ENCODE assay signal across 43 mouse cellular contexts in genomic region chr7:6419894-6420293, GRCm38 (mm10). TPM values are rescaled to one million over a fixed set of nuclear protein-coding genes. Genes with fewer than 3 reads are reported as not detected.
DNase-seq lines count a peak whose midpoint lies in the region; ATAC-seq and TF ChIP-seq lines count a peak whose summit lies in the region.
"Had no signal": no experiment of that assay in that cellular context is flagged by ENCODE, and none has a peak within 500 bp of the region (broad histone marks: within the 10 kb centered on the region; RNA-seq: fewer than 3 reads in every experiment).

No protein-coding gene starts in this region.

- H3K9ac ChIP-seq in hindbrain, embryonic 11.5 days (ENCODE audit: low read depth, low read length), result no peak overlapping the region
- H3K9ac ChIP-seq: heart, embryonic 13.5 days; liver, embryonic 12.5 days; liver, postnatal 0 days had no signal

- no peak for DNase-seq in frontal cortex, postnatal 14 days (ENCODE audit: low spot score in 2 of 2)
- peak; percentile 44 to 49 for DNase-seq in left cerebral cortex, adult 2 months (ENCODE audit: extremely low spot score in 1 of 2, low spot score in 2 of 2)
- DNase-seq in left cerebral cortex, postnatal 4 days, result no peak
- DNase-seq in brain, adult 2 months (ENCODE audit: low read depth, low spot score), result peak; percentile 80
- DNase-seq in right cerebral cortex, postnatal 36 days (ENCODE audit: low spot score in 2 of 2), result peak; percentile 32 to 43
- no peak for DNase-seq in hindbrain, embryonic 11.5 days (ENCODE audit: low spot score)
- DNase-seq: adrenal gland, adult 2 months; adrenal gland, postnatal 36 days; cerebellum, adult 2 months; cerebellum, postnatal 14 days; gastrocnemius, postnatal 10 days; heart, postnatal 14 days; kidney, adult 8-10 months; kidney, postnatal 10 days; layer of hippocampus, adult 9-11 months; liver, postnatal 0 days; lung, postnatal 36 days; thymus, postnatal 14 days had no signal

- no peak overlapping the region for H3K4me3 ChIP-seq in left cerebral cortex, adult 2 months
- H3K4me3 ChIP-seq in hindbrain, embryonic 11.5 days (ENCODE audit: low read depth, low read length), result no peak overlapping the region
- H3K4me3 ChIP-seq: erythroblast, embryonic 14.5 days; heart, embryonic 13.5 days; hindbrain, embryonic 10.5 days; liver, embryonic 12.5 days had no signal

- H3K36me3 ChIP-seq in hindbrain, embryonic 11.5 days (ENCODE audit: control insufficient read depth, insufficient read depth, low read length), result no peaks in the 10 kb centered on the region
- H3K36me3 ChIP-seq: heart, embryonic 13.5 days; hindbrain, embryonic 10.5 days; liver, embryonic 12.5 days had no signal

- no peaks in the 10 kb centered on the region for H3K4me1 ChIP-seq in hindbrain, embryonic 11.5 days (replicated peaks; ENCODE audit: control insufficient read depth, insufficient read depth, low read length)
- H3K4me1 ChIP-seq: heart, embryonic 13.5 days; liver, embryonic 12.5 days had no signal

- H3K9me3 ChIP-seq in hindbrain, embryonic 11.5 days (ENCODE audit: control insufficient read depth, low read length), result no peaks in the 10 kb centered on the region
- H3K9me3 ChIP-seq: liver, embryonic 12.5 days had no signal

- no peaks in the 10 kb centered on the region for H3K27me3 ChIP-seq in hindbrain, embryonic 11.5 days (ENCODE audit: control insufficient read depth, insufficient read depth, low read length)
- H3K27me3 ChIP-seq: CH12.LX had no signal

- H3K27ac ChIP-seq in left cerebral cortex, adult 2 months, result no peak overlapping the region
- no peak overlapping the region for H3K27ac ChIP-seq in hindbrain, embryonic 11.5 days (ENCODE audit: low read depth, low read length)
- H3K27ac ChIP-seq: heart, embryonic 13.5 days; hindbrain, embryonic 10.5 days; liver, embryonic 12.5 days had no signal

- peak; percentile 81 for ATAC-seq in frontal cortex, adult (ENCODE audit: low TSS enrichment)
- no peak for ATAC-seq in hindbrain, embryonic 11.5 days (ENCODE audit: low FRiP score)
- ATAC-seq: activated CD4-positive, CD25-positive, alpha-beta regulatory T cell, adult 4 months; forebrain, embryonic 16.5 days; intestine, embryonic 16.5 days; liver, embryonic 12.5 days; liver, postnatal 0 days; midbrain, embryonic 16.5 days had no signal

- WGBS in hindbrain, embryonic 11.5 days, result 79% methylated on average over 6 of the region's 6 CpGs

- no peak overlapping the region for H3K4me2 ChIP-seq in hindbrain, embryonic 11.5 days (replicated peaks; ENCODE audit: low read depth, low read length)
- H3K4me2 ChIP-seq: heart, embryonic 13.5 days; liver, embryonic 12.5 days; midbrain, embryonic 11.5 days had no signal

- intact Hi-C loops in left cerebral cortex, adult 2 months (cut with DNase I), result loop anchor here (1.0 kb wide), 1 partner anchor 42 kb away; no protein-coding TSS in a partner anchor
- intact Hi-C loops in left cerebral cortex, postnatal 4 days (cut with DNase I), result no loop called here

- TF ChIP-seq CTCF in left cerebral cortex, adult 2 months (IDR thresholded peaks at IDR 0.05), result no peak

RNA-seq across cellular contexts. Expression of gene Gm20715, which starts 9.8 kb away (rescaled TPM):
- total RNA-seq in left cerebral cortex, adult 2 months (2021), result under 1 TPM; 0.18 to 0.19 TPM
- under 1 TPM; 0.44 to 0.56 TPM for total RNA-seq in left cerebral cortex, postnatal 4 days (2021)
- not detected in 2 replicates for polyA plus RNA-seq in hindbrain, embryonic 11.5 days (2014; fragmentation: Nextera tagmentation; extraction: Ambion mirVana)
- total RNA-seq: adrenal gland, adult 2 months; adrenal gland, postnatal 36 days; CH12.LX; gastrocnemius, postnatal 10 days; heart, adult 8-10 months; heart, postnatal 14 days; megakaryocyte, adult 5-6 weeks; neutrophil, adult 5-6 weeks had no signal
- polyA plus RNA-seq: activated CD4-positive, CD25-positive, alpha-beta regulatory T cell, adult 4 months; adrenal gland, adult 2 months; C2C12; embryonic facial prominence, embryonic 14.5 days; erythroblast, embryonic 14.5 days; forebrain, embryonic 11.5 days; forebrain, embryonic 16.5 days; gonadal fat pad, adult 2 months; heart, embryonic 13.5 days; hindbrain, embryonic 10.5 days; intestine, embryonic 16.5 days; large intestine, adult 2 months; liver, embryonic 12.5 days; liver, postnatal 0 days; lung, embryonic 16.5 days; midbrain, embryonic 11.5 days; neural tube, embryonic 11.5 days; urinary bladder, adult 2 months had no signal

RNA-seq across cellular contexts. Expression of gene Olfr1344, which starts 18.6 kb away (rescaled TPM):
- total RNA-seq in left cerebral cortex, adult 2 months (2021), result 1 to 10 TPM in 1 of 2 experiments, under 1 TPM in 1; 0.82 to 1.5 TPM
- under 1 TPM in 1 of 2 experiments, not detected in 1; 0.54 TPM for total RNA-seq in left cerebral cortex, postnatal 4 days (2021)
- polyA plus RNA-seq in hindbrain, embryonic 11.5 days (2014; fragmentation: Nextera tagmentation; extraction: Ambion mirVana), result not detected in 2 replicates
- total RNA-seq: adrenal gland, adult 2 months; adrenal gland, postnatal 36 days; CH12.LX; ES-E14; gastrocnemius, postnatal 10 days; heart, adult 8-10 months; heart, postnatal 14 days; megakaryocyte, adult 5-6 weeks; neutrophil, adult 5-6 weeks had no signal
- polyA plus RNA-seq: activated CD4-positive, CD25-positive, alpha-beta regulatory T cell, adult 4 months; C2C12; embryonic facial prominence, embryonic 14.5 days; erythroblast, embryonic 14.5 days; forebrain, embryonic 11.5 days; gonadal fat pad, adult 2 months; heart, embryonic 13.5 days; intestine, embryonic 16.5 days; large intestine, adult 2 months; limb, embryonic 14.5 days; liver, embryonic 12.5 days; liver, postnatal 0 days; lung, embryonic 16.5 days; midbrain, embryonic 11.5 days; neural tube, embryonic 11.5 days; urinary bladder, adult 2 months had no signal

RNA-seq across cellular contexts. Expression of gene Smim17, which starts 21.4 kb away (rescaled TPM):
- 10 to 100 TPM; 15.4 to 17.0 TPM for total RNA-seq in left cerebral cortex, adult 2 months (2021)
- 10 to 100 TPM; 12.2 to 16.6 TPM for total RNA-seq in left cerebral cortex, postnatal 4 days (2021)
- 0.76 and 0.78 TPM in 2 replicates for polyA plus RNA-seq in hindbrain, embryonic 11.5 days (2014; fragmentation: Nextera tagmentation; extraction: Ambion mirVana)
- total RNA-seq: CH12.LX; heart, adult 8-10 months; heart, postnatal 14 days; megakaryocyte, adult 5-6 weeks; neutrophil, adult 5-6 weeks had no signal
- polyA plus RNA-seq: activated CD4-positive, CD25-positive, alpha-beta regulatory T cell, adult 4 months; erythroblast, embryonic 14.5 days; gonadal fat pad, adult 2 months; heart, embryonic 13.5 days; large intestine, adult 2 months; liver, embryonic 12.5 days; liver, postnatal 0 days had no signal

RNA-seq across cellular contexts. Expression of gene Olfr1336, which starts 36.1 kb away (rescaled TPM):
- under 1 TPM in 1 of 2 experiments, not detected in 1; 0.07 TPM for total RNA-seq in left cerebral cortex, adult 2 months (2021)
- under 1 TPM in 1 of 2 experiments, not detected in 1; 0.06 TPM for total RNA-seq in left cerebral cortex, postnatal 4 days (2021)
- 0.03 TPM in 1 of 2 replicates, not detected in the other for polyA plus RNA-seq in hindbrain, embryonic 11.5 days (2014; fragmentation: Nextera tagmentation; extraction: Ambion mirVana)
- total RNA-seq: adrenal gland, adult 2 months; adrenal gland, postnatal 36 days; CH12.LX; ES-E14; gastrocnemius, postnatal 10 days; heart, adult 8-10 months; heart, postnatal 14 days; megakaryocyte, adult 5-6 weeks; neutrophil, adult 5-6 weeks had no signal
- polyA plus RNA-seq: adrenal gland, adult 2 months; C2C12; cerebellum, adult 2 months; cortical plate, adult 2 months; erythroblast, embryonic 14.5 days; forebrain, embryonic 11.5 days; gonadal fat pad, adult 2 months; heart, embryonic 13.5 days; hindbrain, embryonic 10.5 days; intestine, embryonic 16.5 days; large intestine, adult 2 months; limb, embryonic 14.5 days; liver, embryonic 12.5 days; liver, postnatal 0 days; lung, embryonic 16.5 days; midbrain, embryonic 11.5 days; midbrain, embryonic 16.5 days; neural tube, embryonic 11.5 days; urinary bladder, adult 2 months had no signal

RNA-seq across cellular contexts. Expression of gene Zfp28, which starts 36.8 kb away (rescaled TPM):
- total RNA-seq in left cerebral cortex, adult 2 months (2021), result 1 to 10 TPM; 5.2 to 7.4 TPM
- 10 to 100 TPM; 17.7 to 18.0 TPM for total RNA-seq in left cerebral cortex, postnatal 4 days (2021)
- polyA plus RNA-seq in hindbrain, embryonic 11.5 days (2014; fragmentation: Nextera tagmentation; extraction: Ambion mirVana), result 14.2 and 15.3 TPM in 2 replicates
- polyA plus RNA-seq: erythroblast, embryonic 14.5 days had no signal

Comparison
In these comparisons a context has a peak if more than half of its experiments do, and no peak if none do; other contexts are left out.
1. DNase-seq: peak in left cerebral cortex, adult 2 months (2 of 2), brain, adult 2 months (single experiment) and right cerebral cortex, postnatal 36 days (2 of 2); none in frontal cortex, postnatal 14 days (0 of 2), left cerebral cortex, postnatal 4 days (single experiment) and hindbrain, embryonic 11.5 days (single experiment).